Mouse (Mus musculus) olfactory bulb, adult 2 months (tissue): ENCODE measurements around the gene Plcb4.

Experiments
- CTCF ChIP-seq: fragments of 200-500 bp; IDR thresholded peaks from 2 replicates; pipeline ENCODE4 v1.5.1; 2012; ENCODE audit warnings: low read depth, mild to moderate bottlenecking, low read length, moderate library complexity; ENCODE audit not compliant: insufficient read depth
- POLR2A ChIP-seq: fragments of 200-500 bp; IDR thresholded peaks from 2 replicates; pipeline ENCODE4 v1.6.1; 2012; ENCODE audit warnings: mild to moderate bottlenecking, low read depth, low read length, moderate library complexity; ENCODE audit not compliant: insufficient read depth

GRCm38 (mm10) chr2:135838651-135839286 is 180.0 kb downstream of the Plcb4 start:
- TF ChIP-seq CTCF, result no peak
- TF ChIP-seq POLR2A, result no peak
